Mouse (Mus musculus) olfactory bulb, adult 2 months (tissue): ENCODE data around the gene Trpc1.

Source experiments
- CTCF ChIP-seq: fragments of 200-500 bp; IDR thresholded peaks from 2 replicates; pipeline ENCODE4 v1.5.1; 2012; ENCODE audit warnings: low read depth, mild to moderate bottlenecking, low read length, moderate library complexity; ENCODE audit not compliant: insufficient read depth
- POLR2A ChIP-seq: fragments of 200-500 bp; IDR thresholded peaks from 2 replicates; pipeline ENCODE4 v1.6.1; 2012; ENCODE audit warnings: mild to moderate bottlenecking, low read depth, low read length, moderate library complexity; ENCODE audit not compliant: insufficient read depth

DNA sequence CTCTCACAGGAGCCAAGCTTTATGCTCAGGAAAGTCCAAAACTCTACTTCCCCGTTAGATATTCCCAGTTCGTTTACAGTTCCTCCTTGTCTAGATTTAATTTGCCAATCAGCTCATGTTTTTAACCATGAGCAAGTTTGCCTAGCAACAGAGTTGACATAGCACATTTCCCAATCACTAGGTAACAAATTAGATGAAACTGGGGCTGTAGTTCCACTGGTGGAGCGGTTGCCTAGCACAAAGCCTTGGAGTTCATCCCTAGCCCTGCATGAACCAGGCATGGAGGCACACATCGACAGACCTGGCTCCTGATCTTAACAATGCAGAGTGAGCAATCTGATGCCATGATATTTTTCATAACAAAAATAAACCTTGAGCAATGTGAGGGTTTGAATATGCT lies 50.9 kb downstream of the Trpc1 start:
- no peak for TF ChIP-seq CTCF
- TF ChIP-seq POLR2A = no peak
